Mouse (Mus musculus) cerebral cortex, adult 2 months (tissue): ENCODE data around the gene Paqr7.

ENCODE experiments used
- WGBS: fragments of 180-500 bp; shearing (Covaris S2); methylation state at CpG from one replicate; pipeline ENCODE4 v1.1.7; 2018; 5-methylcytosine and 5-hydroxymethylcytosine counted together

Gene Paqr7

GRCm38 (mm10) chr4:134538997-134539580 is 42.6 kb downstream of the Paqr7 start:
- 59% methylated on average over 10 of the region's 10 CpGs for WGBS

- WGBS, result 93% methylated on average over 9 of the region's 9 CpGs
These were observed 46.2 kb downstream of the Paqr7 start for GRCm38 (mm10) chr4:134542726-134543125.

GRCm38 (mm10) chr4:134543261-134543660 is 46.8 kb downstream of the Paqr7 start:
- WGBS, result 7% methylated on average over 5 of the region's 5 CpGs

GRCm38 (mm10) chr4:134546814-134547705 is 50.6 kb downstream of the Paqr7 start:
- 66% methylated on average over 9 of the region's 9 CpGs for WGBS

GRCm38 (mm10) chr4:134548169-134548938 is 51.9 kb downstream of the Paqr7 start:
- WGBS, result 48% methylated on average over 18 of the region's 18 CpGs

GRCm38 (mm10) chr4:134549899-134550298 is 53.4 kb downstream of the Paqr7 start:
- WGBS, result 99% methylated on average over 8 of the region's 8 CpGs

- under 1% methylated on average over 59 of the region's 67 CpGs for WGBS
These were observed 55.2 kb downstream of the Paqr7 start, which contains the start of gene Selenon for GRCm38 (mm10) chr4:134551494-134552316. TSS of gene Selenon (minus strand) at chr4:134552166.

- WGBS, result 85% methylated on average over 1 of the region's 1 CpGs
These were observed 57.1 kb downstream of the Paqr7 start for GRCm38 (mm10) chr4:134553631-134554030.

- WGBS, result 61% methylated on average over 8 of the region's 8 CpGs
These were observed 59.6 kb downstream of the Paqr7 start for GRCm38 (mm10) chr4:134555956-134556580.

- 13% methylated on average over 16 of the region's 16 CpGs for WGBS
These were observed 61.2 kb downstream of the Paqr7 start for GRCm38 (mm10) chr4:134557626-134558249.

GRCm38 (mm10) chr4:134558570-134559113 is 62.1 kb downstream of the Paqr7 start:
- 66% methylated on average over 9 of the region's 9 CpGs for WGBS

- 86% methylated on average over 7 of the region's 7 CpGs for WGBS
These were observed 62.7 kb downstream of the Paqr7 start for GRCm38 (mm10) chr4:134559154-134559553.
